Mouse (Mus musculus) intestine, embryonic 15.5 days (tissue): Measurements from ENCODE around the gene Vsig8. TPM values are rescaled to one million over a fixed set of nuclear protein-coding genes. Genes with fewer than 3 reads are reported as not detected.

ENCODE experiments used
- ATAC-seq: fragments of 200-750 bp; cut with Nextera tagmentation; 2 replicates; pipeline ENCODE4 v1.8.0; 2017; ENCODE audit warnings: moderate TSS enrichment, moderate library complexity
- H3K27ac ChIP-seq: fragments of 300-500 bp; sonication (generic); 2 replicates; pipeline ENCODE4 v1.5.1; 2015; ENCODE audit warnings: mild to moderate bottlenecking, inconsistent platforms
- H3K27me3 ChIP-seq: fragments of 300-500 bp; sonication (generic); replicated peaks from 2 replicates; pipeline ENCODE4 v1.6.1; 2015; ENCODE audit warnings: inconsistent platforms
- H3K36me3 ChIP-seq: fragments of 300-500 bp; sonication (generic); 2 replicates; pipeline ENCODE4 v1.6.1; 2015; ENCODE audit warnings: inconsistent platforms
- H3K4me1 ChIP-seq: fragments of 300-500 bp; sonication (generic); replicated peaks from 2 replicates; pipeline ENCODE4 v1.6.1; 2015; ENCODE audit warnings: inconsistent platforms
- H3K4me2 ChIP-seq: fragments of 300-500 bp; sonication (generic); replicated peaks from 2 replicates; pipeline ENCODE4 v1.6.1; 2015; ENCODE audit warnings: mild to moderate bottlenecking, inconsistent platforms
- H3K4me3 ChIP-seq: fragments of 300-500 bp; sonication (generic); replicated peaks from 2 replicates; pipeline ENCODE4 v1.5.1; 2015; ENCODE audit warnings: inconsistent platforms
- H3K9ac ChIP-seq: fragments of 300-500 bp; sonication (generic); 2 replicates; pipeline ENCODE4 v1.6.1; 2015; ENCODE audit warnings: inconsistent platforms
- H3K9me3 ChIP-seq: fragments of 300-500 bp; sonication (generic); 2 replicates; pipeline ENCODE4 v1.6.1; 2016; ENCODE audit warnings: inconsistent platforms
- WGBS: fragments of 180-500 bp; shearing (Covaris S2); methylation state at CpG from one replicate; pipeline ENCODE4 v1.1.7; 2015; 5-methylcytosine and 5-hydroxymethylcytosine counted together
- polyA plus RNA-seq: library from polyadenylated mRNA; unstranded; fragments of >200 nt; fragmentation: Nextera tagmentation; extraction: Ambion mirVana; gene quantifications from 2 replicates; pipeline ENCODE4 v1.2.1, GENCODE M21; 2015

Vsig8 gene
- 0.28 and 0.43 TPM in 2 replicates for polyA plus RNA-seq

DNA sequence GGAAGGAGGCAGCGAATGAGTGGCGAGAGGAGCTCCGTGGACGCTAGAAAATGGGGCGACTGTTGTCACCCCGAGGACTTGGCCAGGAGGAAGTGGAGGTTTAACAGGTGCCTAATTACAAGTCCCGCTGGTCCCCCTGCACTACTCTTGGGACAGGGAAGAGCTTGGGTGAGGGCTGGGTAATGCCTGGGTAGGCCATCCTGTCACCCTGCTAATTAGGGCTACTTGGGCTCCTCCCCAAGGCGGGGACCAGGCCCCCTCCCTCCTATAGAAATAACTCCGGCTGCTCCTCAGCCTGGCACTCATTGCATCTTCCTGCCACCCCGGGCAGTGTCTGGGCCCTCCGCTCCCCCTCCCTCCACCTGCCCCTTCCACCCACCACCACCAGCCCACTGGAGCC, at the start of gene Vsig8:
Vsig8 (plus strand) TSS at position 301 of the 400 bp plus-strand sequence.
- H3K9me3 ChIP-seq: no peaks in the 10 kb centered on the region
- no peak for ATAC-seq
- H3K4me3 ChIP-seq: no peak within 1 kb of the TSS
- H3K4me2 ChIP-seq: no peak within 1 kb of the TSS
- H3K36me3 ChIP-seq: no peaks in the 10 kb centered on the region
- peaks cover 4% of the 10 kb centered on the region for H3K4me1 ChIP-seq
- H3K9ac ChIP-seq: no peak within 1 kb of the TSS
- no peak within 1 kb of the TSS for H3K27ac ChIP-seq
- peaks cover 3% of the 10 kb centered on the region for H3K27me3 ChIP-seq
- 82% methylated on average over 11 of the region's 11 CpGs for WGBS

DNA sequence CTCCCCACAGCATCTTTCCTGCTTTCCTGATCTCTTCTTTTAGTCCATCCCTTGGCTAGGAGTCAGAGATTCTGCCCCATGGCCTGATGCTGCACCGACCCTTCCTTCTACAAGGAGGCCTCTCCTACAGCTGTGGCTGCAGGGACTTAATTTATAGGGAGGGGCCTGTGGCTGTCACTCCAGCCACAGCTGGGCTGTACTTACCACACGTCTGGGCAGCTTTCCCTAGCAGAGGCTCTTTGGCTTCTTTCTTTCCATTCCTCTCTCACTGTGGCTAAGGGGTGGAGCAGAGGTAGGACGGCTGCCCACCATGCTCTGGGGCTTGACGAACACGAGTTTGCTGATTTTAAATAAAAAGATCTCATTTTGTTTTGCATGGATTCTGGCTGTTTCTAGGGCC, 48.7 kb upstream of the Vsig8 start:
- Histone ChIP-seq H3K36me3 (peaks cover 24% of the 10 kb centered on the region), H3K9me3 (no peaks in the 10 kb centered on the region), H3K9ac (no peak overlapping the region), H3K4me1 (peaks cover 46% of the 10 kb centered on the region), H3K27me3 (no peaks in the 10 kb centered on the region), H3K27ac (0 out of 2 replicates have a peak overlapping the region, but pooled peaks have one; percentile 4), H3K4me2 (no peak overlapping the region), H3K4me3 (no peak overlapping the region)
- WGBS: 55% methylated on average over 5 of the region's 5 CpGs
- no peak for ATAC-seq

DNA sequence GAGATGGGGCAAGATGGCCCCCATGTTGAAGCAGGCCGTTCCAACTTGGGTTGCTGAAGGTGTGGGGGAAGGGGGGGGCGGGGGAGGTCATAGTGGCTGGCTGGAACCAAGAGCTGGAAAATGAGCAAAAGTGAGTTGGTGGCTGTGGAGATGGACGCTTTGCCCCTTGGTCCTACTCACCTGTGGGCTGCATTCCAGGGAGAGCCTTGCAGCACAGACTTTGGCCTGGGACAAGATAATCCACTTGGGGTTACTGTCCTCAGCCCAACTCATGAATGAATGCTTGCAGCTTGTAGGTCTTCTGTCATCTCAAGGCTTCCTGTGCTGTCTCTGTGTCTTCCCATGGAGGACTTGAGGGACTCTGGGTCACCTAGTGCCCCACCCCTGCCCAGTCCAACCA, 48.0 kb upstream of the Vsig8 start:
- Histone ChIP-seq H3K9ac (no peak overlapping the region), H3K36me3 (peaks cover 24% of the 10 kb centered on the region), H3K4me1 (peaks cover 39% of the 10 kb centered on the region), H3K4me2 (no peak overlapping the region), H3K9me3 (no peaks in the 10 kb centered on the region), H3K4me3 (no peak overlapping the region), H3K27me3 (no peaks in the 10 kb centered on the region), H3K27ac (no peak overlapping the region)
- ATAC-seq: no peak
- WGBS: 84% methylated on average over 3 of the region's 3 CpGs

DNA sequence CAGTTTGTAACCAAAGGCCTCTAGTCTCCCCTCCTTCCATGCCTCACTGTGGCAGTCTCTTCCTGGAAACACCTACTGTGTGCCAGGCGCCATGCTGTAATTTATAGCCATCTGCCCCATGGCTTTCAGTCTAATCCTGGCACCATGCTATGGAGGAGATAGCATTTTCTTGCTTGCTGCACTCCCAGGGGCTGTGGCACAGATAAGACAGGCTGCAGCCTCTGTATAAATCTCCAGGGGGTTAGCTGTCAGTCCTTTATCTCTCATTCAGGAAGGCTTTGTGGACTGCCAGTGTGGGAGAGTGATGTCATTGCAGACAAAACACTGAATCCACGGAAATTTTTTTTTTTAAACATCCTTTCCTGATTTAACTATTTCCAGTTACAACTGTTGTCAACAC, 47.6 kb upstream of the Vsig8 start:
- no peak overlapping the region for H3K4me3 ChIP-seq
- H3K9ac ChIP-seq: no peak overlapping the region
- peaks cover 38% of the 10 kb centered on the region for H3K4me1 ChIP-seq
- H3K27ac ChIP-seq: no peak overlapping the region
- WGBS: 33% methylated on average over 2 of the region's 2 CpGs
- no peak overlapping the region for H3K4me2 ChIP-seq
- H3K9me3 ChIP-seq: no peaks in the 10 kb centered on the region
- peaks cover 24% of the 10 kb centered on the region for H3K36me3 ChIP-seq
- H3K27me3 ChIP-seq: no peaks in the 10 kb centered on the region
- no peak for ATAC-seq

DNA sequence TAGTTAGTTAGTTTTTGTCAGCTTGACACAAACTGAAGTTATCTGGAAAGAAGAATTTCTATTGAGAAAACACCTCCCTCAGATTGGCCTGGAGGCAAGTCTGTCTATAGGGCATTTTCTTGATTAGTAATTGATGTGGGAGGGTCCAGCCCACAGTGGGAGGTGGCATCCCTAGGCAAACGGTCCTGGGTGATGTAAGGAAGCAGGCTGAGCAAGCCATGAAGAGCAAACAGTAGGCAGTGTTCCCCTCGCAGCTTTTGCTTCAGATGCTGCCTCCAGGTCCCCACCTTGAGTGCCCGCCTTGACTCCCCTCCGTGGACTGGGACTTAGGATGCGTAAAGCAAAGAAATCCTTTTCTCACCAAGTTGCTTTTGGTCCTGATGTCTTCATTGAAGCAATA, 46.5 kb upstream of the Vsig8 start:
- peaks cover 38% of the 10 kb centered on the region for H3K4me1 ChIP-seq
- H3K9me3 ChIP-seq: no peaks in the 10 kb centered on the region
- no peak overlapping the region for H3K9ac ChIP-seq
- no peak overlapping the region for H3K4me3 ChIP-seq
- H3K4me2 ChIP-seq: no peak overlapping the region
- ATAC-seq: no peak
- WGBS: 68% methylated on average over 5 of the region's 5 CpGs
- no peaks in the 10 kb centered on the region for H3K27me3 ChIP-seq
- H3K27ac ChIP-seq: no peak overlapping the region
- peaks cover 24% of the 10 kb centered on the region for H3K36me3 ChIP-seq

DNA sequence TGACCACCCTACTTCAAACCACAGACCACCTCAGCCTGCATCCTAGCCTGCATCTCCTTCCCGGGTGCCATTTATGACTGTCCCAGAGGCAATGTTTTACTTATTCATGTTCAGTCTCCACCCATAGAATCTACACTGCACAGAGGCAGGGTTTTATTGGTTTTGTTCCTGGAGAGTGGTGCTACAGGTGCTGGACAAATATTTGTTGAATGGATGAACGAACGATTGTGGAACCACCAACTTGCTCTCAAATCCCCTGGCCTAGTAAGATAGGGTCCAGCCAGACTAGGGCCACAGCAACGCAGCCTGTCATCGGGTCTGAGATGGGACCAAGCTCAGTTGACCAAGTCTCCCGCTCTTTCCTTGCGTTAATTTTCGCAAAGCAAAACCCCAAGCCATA, 45.8 kb upstream of the Vsig8 start:
- Histone ChIP-seq H3K4me1 (peaks cover 32% of the 10 kb centered on the region), H3K36me3 (peaks cover 21% of the 10 kb centered on the region), H3K9ac (no peak overlapping the region), H3K27me3 (no peaks in the 10 kb centered on the region), H3K4me3 (no peak overlapping the region), H3K9me3 (no peaks in the 10 kb centered on the region), H3K4me2 (peak overlapping the region; percentile 45), H3K27ac (peak overlapping the region; percentile 59)
- WGBS: 37% methylated on average over 8 of the region's 8 CpGs
- ATAC-seq: peak; percentile 50

DNA sequence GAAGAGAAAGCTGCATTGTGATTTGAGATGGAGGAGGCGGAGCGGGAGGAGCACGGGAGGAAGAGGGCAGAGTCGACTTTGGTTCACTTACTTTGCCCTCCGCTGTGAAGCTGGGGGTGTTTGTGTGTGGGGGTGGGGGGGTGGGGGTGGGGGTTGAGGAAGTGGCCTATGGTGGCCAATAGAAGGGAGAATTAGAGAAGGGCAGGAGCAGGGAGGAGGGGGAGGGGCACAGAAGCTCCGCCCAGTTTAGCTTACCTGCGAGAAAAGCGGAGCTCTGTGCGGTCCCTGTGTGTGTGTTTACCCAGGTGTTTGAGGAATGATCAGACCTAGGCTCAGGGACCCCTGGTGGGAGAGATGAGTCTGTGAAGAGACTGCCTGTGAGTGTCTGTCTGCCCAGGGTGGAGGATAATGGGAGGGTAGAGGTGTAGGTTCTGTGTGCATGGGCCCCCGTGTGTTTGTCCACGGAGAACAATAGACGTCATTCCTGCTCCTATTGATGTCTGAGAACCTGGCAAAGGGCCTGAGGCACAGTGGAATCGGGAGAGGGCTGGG, 45.2 kb upstream of the Vsig8 start:
- no peaks in the 10 kb centered on the region for H3K27me3 ChIP-seq
- peak overlapping the region; percentile 59; the same call in 1 of the 2 replicates for H3K27ac ChIP-seq
- H3K9me3 ChIP-seq: no peaks in the 10 kb centered on the region
- ATAC-seq: peak; percentile 64
- 23% methylated on average over 13 of the region's 13 CpGs for WGBS
- H3K9ac ChIP-seq: no peak overlapping the region
- peaks cover 16% of the 10 kb centered on the region for H3K36me3 ChIP-seq
- peak overlapping the region; percentile 45 for H3K4me2 ChIP-seq
- H3K4me3 ChIP-seq: no peak overlapping the region
- peaks cover 31% of the 10 kb centered on the region for H3K4me1 ChIP-seq

DNA sequence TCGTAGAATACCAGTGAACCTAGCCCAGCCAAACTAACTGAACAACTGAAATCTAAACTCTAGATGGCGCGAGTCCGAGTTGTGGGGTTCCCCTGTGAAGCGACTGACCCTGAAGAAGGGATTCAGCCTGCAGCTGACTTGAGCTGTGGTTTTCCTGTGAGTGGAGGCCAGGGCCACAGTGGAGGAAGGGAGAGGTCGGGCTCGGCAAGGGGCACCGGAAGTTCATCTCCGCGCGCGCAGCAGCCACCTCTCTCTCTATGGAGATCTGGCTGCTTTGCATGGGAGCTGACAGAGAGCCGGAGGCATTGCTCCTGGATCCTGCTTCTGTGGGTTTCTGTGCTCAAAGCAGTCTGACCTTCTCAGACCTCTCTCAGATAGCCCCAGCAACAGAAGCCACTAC, 42.8 kb upstream of the Vsig8 start:
- H3K27me3 ChIP-seq: no peaks in the 10 kb centered on the region
- H3K36me3 ChIP-seq: no peaks in the 10 kb centered on the region
- no peak overlapping the region for H3K9ac ChIP-seq
- peak overlapping the region; percentile 34 for H3K4me2 ChIP-seq
- ATAC-seq: no peak
- 33% methylated on average over 13 of the region's 13 CpGs for WGBS
- H3K4me1 ChIP-seq: peaks cover 29% of the 10 kb centered on the region
- no peak overlapping the region for H3K4me3 ChIP-seq
- H3K9me3 ChIP-seq: no peaks in the 10 kb centered on the region
- peak overlapping the region; percentile 44; the same call in 1 of the 2 replicates for H3K27ac ChIP-seq

DNA sequence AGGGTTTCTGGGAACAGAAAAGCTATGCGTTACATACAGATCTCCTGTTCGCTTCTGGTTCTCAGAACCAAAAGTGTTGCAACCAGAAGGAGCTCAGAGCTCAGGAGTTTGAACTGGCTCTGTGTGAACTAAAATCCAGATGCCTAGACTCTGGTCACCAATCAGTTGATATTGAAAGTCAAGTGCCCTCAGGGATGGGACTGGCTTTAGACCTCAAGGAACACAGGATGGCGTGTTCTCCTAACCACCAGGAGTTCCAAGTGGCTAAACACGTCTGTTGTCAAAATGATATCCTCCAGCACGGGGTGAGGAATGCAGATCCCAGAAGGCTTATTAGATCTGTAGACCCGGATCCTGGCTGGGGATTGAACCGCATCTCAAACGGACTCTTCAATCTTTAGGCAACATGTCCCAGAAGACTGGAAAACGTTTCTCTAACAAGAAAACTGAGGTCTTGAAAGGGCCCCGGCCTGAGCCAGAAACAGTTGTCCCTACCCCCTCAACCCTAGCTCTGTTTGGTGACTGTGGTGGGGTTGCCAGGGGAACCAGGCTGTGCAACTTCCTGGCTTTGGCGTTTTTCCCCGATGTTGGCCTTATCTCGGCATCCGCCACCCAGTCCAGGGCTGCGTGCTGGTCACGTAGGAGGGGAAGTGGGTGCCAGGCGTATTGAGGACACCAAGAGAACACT, 42.1 kb upstream of the Vsig8 start:
- WGBS: 63% methylated on average over 17 of the region's 17 CpGs
- Histone ChIP-seq H3K27me3 (no peaks in the 10 kb centered on the region), H3K36me3 (no peaks in the 10 kb centered on the region), H3K9me3 (no peaks in the 10 kb centered on the region), H3K27ac (peak overlapping the region; percentile 44; the same call in 1 of the 2 replicates), H3K4me1 (peaks cover 29% of the 10 kb centered on the region), H3K4me3 (no peak overlapping the region), H3K4me2 (no peak overlapping the region), H3K9ac (no peak overlapping the region)
- no peak; the same call in 1 of the 2 replicates for ATAC-seq

DNA sequence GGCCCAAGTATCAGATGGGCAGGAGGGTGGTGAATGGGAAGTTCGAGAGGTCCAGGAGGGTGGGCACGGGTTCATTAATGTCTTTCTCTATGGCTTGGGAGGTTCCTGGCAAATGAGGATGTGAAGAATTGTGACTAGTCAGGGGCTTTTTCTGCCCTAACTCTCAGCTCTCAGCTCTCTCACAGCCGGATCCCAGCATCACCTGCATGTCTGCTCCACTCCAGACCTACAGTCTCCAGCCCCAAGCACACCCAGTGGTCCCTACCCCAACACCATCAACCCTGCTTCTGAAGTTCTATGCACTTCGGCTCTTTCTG, 41.6 kb upstream of the Vsig8 start:
- Histone ChIP-seq H3K4me1 (peaks cover 29% of the 10 kb centered on the region), H3K36me3 (no peaks in the 10 kb centered on the region), H3K27me3 (no peaks in the 10 kb centered on the region), H3K4me2 (no peak overlapping the region), H3K9me3 (no peaks in the 10 kb centered on the region), H3K9ac (no peak overlapping the region), H3K27ac (peak overlapping the region; percentile 24; the same call in 1 of the 2 replicates), H3K4me3 (no peak overlapping the region)
- ATAC-seq: no peak
- WGBS: 77% methylated on average over 4 of the region's 4 CpGs

DNA sequence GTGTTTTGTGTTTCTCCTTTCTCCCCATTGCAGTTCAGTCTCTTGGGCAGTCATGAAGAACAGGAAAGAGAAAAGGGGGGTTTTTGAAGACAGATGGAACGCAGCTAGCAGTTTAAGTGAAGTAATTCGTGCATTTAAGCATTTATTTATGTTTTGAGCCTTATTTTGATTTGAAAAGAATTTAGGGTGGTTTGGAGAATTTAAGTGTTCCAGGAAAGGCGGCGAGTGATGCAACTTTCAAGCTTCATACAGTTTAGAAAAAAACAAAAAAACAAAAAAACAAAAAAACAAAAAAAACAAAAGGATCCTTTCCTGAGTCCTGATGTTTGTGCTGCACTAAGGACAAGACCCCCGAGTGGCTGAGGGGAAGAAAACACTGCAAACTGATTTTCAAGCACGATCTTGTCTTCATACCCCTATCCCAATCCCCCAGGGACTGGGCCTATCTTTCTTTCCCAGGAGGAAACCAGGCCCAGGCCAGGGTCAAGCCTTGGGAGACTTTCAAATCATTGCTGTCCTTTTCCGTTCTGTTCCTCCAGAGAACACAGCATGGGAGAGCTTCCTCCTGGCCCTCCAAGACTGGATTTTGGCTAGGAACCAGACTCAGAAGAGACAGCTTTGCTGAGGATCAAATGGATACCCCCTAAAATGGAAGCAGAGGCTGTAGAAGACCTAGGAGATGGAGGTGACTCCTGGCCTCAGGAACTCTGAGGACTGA, 41.0 kb upstream of the Vsig8 start:
- Histone ChIP-seq H3K36me3 (no peaks in the 10 kb centered on the region), H3K4me2 (no peak overlapping the region), H3K27me3 (no peaks in the 10 kb centered on the region), H3K9me3 (no peaks in the 10 kb centered on the region), H3K4me3 (no peak overlapping the region), H3K4me1 (peaks cover 30% of the 10 kb centered on the region), H3K9ac (no peak overlapping the region), H3K27ac (peak overlapping the region; percentile 24; the same call in 1 of the 2 replicates)
- no peak for ATAC-seq
- WGBS: 72% methylated on average over 7 of the region's 7 CpGs

DNA sequence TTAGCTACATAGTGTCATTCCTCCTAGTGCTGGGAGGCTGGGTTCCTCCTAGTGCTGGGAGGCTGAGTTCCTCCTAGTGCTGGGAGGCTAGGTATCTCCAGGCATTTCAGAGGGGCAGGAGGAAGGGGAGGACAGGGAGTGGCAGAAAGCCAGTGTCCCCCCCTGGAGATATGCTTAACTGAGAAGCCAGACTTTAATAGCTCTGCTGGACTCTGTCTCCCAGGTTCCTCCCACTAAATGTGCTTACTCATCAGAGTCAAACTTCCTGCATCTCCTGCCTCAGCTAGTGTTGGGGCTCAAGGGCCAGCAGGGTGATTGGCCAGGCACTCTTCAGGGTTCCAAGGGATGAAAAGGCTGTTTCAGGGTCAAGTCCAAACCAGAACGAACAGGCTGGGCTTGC, 40.3 kb upstream of the Vsig8 start:
- Histone ChIP-seq H3K27ac (0 out of 2 replicates have a peak overlapping the region, but pooled peaks have one; percentile 58), H3K4me3 (no peak overlapping the region), H3K36me3 (no peaks in the 10 kb centered on the region), H3K9me3 (no peaks in the 10 kb centered on the region), H3K4me2 (no peak overlapping the region), H3K4me1 (peaks cover 32% of the 10 kb centered on the region), H3K9ac (no peak overlapping the region), H3K27me3 (no peaks in the 10 kb centered on the region)
- 48% methylated on average over 1 of the region's 1 CpGs for WGBS
- ATAC-seq: peak; percentile 77
